Mouse (Mus musculus): ENCODE data around the gene Xrcc5. TPM values are rescaled to one million over a fixed set of nuclear protein-coding genes. Genes with fewer than 3 reads are reported as not detected.

The Xrcc5 gene
- polyA plus RNA-seq, 1 experiment: 11.4 TPM

DNA sequence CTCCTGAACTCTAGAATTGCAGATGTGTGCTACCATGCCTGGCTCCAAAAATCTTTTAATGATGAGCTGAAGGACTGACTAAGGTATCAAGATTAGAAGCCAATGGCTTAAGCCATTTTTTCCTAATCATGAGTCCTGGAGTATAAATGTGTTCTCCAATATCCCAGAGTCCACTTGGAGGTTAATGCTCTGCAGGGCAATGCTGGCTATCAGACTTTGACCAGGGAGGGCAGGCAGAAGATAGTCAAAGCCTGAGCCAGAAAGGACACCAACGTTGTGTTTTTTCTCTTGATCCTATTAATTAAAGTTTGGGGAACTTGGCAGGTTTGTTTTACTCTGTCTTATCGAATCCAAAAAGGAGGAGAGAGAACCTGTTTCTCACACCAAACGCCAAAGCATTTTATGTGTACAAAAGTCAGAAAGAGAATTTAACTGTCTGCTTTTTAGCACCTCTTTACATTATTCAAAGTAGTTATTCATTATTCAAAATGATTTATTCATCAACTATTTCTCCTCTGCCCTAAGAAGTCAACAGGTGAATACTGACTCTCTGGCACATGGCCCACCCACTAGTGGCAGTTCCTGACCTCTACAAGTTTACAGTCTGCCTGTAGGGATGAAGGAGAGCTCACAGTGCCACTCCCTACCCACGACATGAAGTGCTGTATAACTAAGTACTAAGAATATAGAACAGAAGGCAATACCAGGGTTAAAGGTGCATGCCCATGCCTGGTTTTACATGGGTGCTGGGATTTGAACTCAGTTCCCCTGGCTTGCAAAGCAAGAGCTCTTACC lies 13.2 kb upstream of the Xrcc5 start:
- TF ChIP-seq POLR2A (IDR thresholded peaks at IDR 0.05; ENCODE audit: borderline replicate concordance, extremely low read depth, insufficient read depth, insufficient read length, poor library complexity, severe bottlenecking): no peak
- TF ChIP-seq CTCF (IDR thresholded peaks at IDR 0.05; ENCODE audit: borderline replicate concordance, extremely low read depth, insufficient read depth, insufficient read length): no peak
- DNase-seq (ENCODE audit: low read depth): no peak

GRCm38 (mm10) chr1:72295746-72296145 lies 11.5 kb upstream of the Xrcc5 start:
- TF ChIP-seq CTCF (IDR thresholded peaks at IDR 0.05; ENCODE audit: borderline replicate concordance, extremely low read depth, insufficient read depth, insufficient read length) (no peak), POLR2A (IDR thresholded peaks at IDR 0.05; ENCODE audit: borderline replicate concordance, extremely low read depth, insufficient read depth, insufficient read length, poor library complexity, severe bottlenecking) (no peak)
- no peak for DNase-seq (ENCODE audit: low read depth)

DNA sequence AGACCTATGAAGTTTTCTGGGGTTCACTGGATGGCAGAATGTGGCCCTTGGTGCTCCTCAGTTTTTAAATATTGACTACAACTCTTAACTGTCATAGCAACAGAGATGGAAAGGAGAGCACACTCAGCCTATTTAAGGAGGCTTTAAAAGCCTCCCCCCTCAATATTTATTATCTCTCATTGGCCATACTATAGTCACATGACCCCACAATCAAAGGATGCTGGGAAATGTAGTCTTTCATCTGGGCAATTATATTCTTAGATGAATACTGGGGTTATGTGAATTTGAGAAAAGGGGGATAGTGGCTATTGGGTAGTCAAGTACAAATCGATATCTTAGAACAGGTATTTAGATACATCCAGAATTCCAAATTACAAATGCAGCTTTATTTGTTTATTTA lies 5.4 kb upstream of the Xrcc5 start:
- TF ChIP-seq POLR2A (IDR thresholded peaks at IDR 0.05; ENCODE audit: borderline replicate concordance, extremely low read depth, insufficient read depth, insufficient read length, poor library complexity, severe bottlenecking): no peak
- no peak for TF ChIP-seq CTCF (IDR thresholded peaks at IDR 0.05; ENCODE audit: borderline replicate concordance, extremely low read depth, insufficient read depth, insufficient read length)
- DNase-seq (ENCODE audit: low read depth): no peak

DNA sequence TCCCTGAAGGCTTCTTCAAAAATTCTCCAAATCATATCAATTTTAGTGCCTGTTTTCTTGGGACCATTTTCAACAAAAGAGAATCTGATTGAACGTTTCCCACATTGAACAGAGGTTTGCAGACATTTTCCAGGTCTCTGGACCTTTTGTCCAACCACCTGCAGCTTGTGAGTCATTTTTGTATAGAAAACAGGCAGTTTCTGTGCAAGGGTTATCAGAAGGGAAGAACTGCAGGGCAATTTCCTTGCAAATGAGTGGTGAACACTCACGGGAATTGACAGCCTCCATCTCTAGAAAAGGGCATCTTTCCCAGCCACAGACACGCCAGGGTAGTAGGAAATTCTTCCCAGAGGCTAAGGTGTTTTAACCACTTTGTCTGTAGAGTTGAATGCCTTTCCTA lies 980 bp upstream of the Xrcc5 start:
- peak; percentile 35 for DNase-seq (ENCODE audit: low read depth)
- no peak for TF ChIP-seq CTCF (IDR thresholded peaks at IDR 0.05; ENCODE audit: borderline replicate concordance, extremely low read depth, insufficient read depth, insufficient read length)
- TF ChIP-seq POLR2A (IDR thresholded peaks at IDR 0.05; ENCODE audit: borderline replicate concordance, extremely low read depth, insufficient read depth, insufficient read length, poor library complexity, severe bottlenecking): no peak

DNA sequence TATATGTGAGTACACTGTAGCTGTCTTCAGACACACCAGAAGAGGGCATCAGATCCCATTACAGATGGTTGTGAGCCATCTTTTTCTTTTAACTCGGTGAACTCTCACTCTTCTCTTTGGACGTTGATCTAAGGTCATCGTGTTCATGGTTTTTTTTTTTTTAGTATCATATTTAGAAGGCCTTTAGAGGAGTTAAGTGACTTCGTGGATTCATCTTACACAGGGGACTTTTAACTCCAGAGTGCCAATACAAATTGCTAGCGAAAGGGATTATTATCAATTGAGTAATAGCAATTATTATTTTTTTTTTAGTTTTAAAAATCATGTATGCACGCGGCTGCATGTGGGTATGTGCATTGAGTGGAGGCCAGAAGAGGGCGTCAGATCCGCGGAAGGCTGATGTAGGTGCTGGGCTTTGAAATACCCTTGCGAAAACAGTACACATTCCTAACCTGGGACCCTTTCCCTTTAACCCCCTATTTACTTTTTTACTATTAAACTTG lies 491 bp upstream of the Xrcc5 start:
- TF ChIP-seq POLR2A (IDR thresholded peaks at IDR 0.05; ENCODE audit: borderline replicate concordance, extremely low read depth, insufficient read depth, insufficient read length, poor library complexity, severe bottlenecking) (no peak), CTCF (IDR thresholded peaks at IDR 0.05; ENCODE audit: borderline replicate concordance, extremely low read depth, insufficient read depth, insufficient read length) (peak; percentile 58; the same call in 1 of the 2 replicates)
- no peak for DNase-seq (ENCODE audit: low read depth)

DNA sequence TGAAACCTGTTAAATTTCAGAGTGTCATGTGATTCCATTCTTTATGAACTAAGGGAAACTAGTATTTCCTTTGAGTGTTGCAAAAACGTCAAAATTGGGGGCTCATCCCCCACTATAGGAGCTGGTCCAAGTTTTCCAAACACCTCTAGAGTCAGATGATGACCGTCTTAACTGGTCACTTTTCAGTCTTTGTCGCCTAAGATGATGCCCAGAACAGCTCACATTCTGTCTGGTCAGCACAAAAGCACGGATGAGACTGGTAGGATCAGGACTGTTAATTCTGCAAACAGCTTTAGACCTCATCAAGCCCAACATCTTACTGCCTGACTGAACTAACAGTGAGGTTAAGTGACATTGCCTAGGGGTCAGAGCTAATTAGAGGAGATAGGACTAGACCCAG lies 1.7 kb downstream of the Xrcc5 start:
- no peak for TF ChIP-seq CTCF (IDR thresholded peaks at IDR 0.05; ENCODE audit: borderline replicate concordance, extremely low read depth, insufficient read depth, insufficient read length)
- no peak for TF ChIP-seq POLR2A (IDR thresholded peaks at IDR 0.05; ENCODE audit: borderline replicate concordance, extremely low read depth, insufficient read depth, insufficient read length, poor library complexity, severe bottlenecking)

DNA sequence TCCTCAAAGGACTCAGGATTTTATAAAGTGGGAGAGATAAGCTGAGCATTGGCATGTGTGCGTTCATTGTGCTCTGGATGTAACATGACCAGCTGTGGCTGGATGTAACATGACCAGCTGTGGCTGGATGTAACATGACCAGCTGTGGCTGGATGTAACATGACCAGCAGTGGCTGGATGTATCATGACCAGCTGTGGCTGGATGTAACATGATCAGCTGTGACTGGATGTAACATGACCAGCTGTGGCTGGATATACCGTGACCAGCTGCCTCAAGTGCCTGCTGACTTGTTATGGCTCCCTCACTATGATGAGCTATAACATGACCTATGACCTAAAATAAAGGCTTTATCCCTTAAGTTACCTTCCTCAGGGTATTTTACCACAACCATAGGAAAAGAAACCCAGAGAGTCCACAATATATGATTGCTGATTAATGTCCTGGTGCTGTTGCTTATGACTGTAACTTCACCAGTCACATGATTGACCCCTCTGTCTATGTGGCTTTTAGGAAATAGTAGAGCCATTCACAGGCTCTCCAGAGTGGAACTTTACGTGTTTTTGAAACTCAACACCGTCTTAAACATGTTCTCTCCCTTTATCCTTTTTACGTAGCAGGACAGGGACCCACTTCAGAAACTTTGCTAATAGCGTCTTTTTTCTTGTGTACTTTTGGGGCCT lies 2.7 kb downstream of the Xrcc5 start:
- TF ChIP-seq POLR2A (IDR thresholded peaks at IDR 0.05; ENCODE audit: borderline replicate concordance, extremely low read depth, insufficient read depth, insufficient read length, poor library complexity, severe bottlenecking) (no peak), CTCF (IDR thresholded peaks at IDR 0.05; ENCODE audit: borderline replicate concordance, extremely low read depth, insufficient read depth, insufficient read length) (no peak)
- DNase-seq (ENCODE audit: low read depth): no peak

More for the DNA sequence above, 1.7 kb downstream of the Xrcc5 start:
- no peak for DNase-seq (ENCODE audit: low read depth)

DNA sequence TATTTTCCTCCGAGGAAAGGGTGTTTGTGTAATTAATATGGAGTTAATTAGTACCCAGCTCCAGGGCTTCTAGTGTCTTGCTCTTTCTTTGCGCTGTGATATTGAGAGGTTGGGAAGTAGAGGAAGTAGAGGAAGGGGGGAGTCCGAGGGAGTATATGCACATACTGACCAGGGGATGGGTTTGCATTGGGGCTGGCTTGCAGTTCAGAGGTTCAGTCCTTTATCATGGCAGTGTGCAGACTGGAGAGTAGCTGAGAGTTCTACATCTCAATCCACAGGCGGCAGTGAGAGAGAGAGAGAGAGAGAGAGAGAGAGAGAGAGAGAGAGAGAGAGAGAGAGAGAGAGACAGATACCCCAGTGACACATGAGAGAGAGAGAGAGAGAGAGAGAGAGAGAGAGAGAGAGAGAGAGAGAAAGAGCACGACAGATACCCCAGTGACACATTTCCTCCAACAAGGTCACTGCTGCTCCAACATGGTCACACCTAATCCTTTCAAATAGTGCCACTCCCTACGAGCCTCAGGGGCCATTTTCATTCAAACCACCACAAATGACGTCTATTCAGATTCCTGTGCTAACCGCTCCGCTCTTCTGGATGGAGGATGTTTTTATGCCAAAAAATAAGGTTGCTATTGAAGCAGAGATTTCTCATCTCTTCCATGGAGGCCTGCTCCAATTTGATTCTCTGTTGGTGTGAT lies 5.6 kb downstream of the Xrcc5 start:
- TF ChIP-seq CTCF (IDR thresholded peaks at IDR 0.05; ENCODE audit: borderline replicate concordance, extremely low read depth, insufficient read depth, insufficient read length) (no peak), POLR2A (IDR thresholded peaks at IDR 0.05; ENCODE audit: borderline replicate concordance, extremely low read depth, insufficient read depth, insufficient read length, poor library complexity, severe bottlenecking) (no peak)

DNA sequence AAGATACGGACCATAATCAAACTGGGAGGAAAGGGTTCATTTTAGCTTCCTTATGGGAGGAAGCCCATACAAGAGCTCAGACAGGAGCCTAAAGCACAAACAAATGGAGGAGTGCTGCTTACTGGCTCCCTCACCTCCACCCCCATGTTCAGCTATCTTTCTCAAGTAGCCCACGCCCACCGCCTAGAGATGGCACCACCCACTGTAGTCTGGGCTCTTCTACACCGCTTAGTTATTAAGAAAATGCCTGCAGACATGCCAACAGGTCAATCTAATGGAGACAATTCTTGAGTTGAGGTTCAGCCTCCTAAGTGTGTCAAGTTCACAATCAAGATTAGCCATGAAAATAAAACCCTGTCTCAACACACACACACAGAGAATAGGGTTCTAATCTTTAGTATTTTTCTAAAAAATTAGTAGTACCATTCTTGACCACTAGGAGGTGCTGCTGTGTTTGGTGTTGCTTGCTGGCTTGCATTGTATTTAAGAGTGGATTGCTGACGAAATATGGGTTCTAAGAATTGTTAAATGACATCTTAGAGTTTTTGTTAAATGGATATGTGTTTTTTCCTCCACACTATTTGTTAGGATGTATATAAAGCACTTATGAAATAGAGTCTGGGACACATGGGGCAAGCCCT lies 6.3 kb downstream of the Xrcc5 start:
- peak; percentile 60; the same call in 1 of the 2 replicates for TF ChIP-seq CTCF (IDR thresholded peaks at IDR 0.05; ENCODE audit: borderline replicate concordance, extremely low read depth, insufficient read depth, insufficient read length)
- TF ChIP-seq POLR2A (IDR thresholded peaks at IDR 0.05; ENCODE audit: borderline replicate concordance, extremely low read depth, insufficient read depth, insufficient read length, poor library complexity, severe bottlenecking): no peak
- DNase-seq (ENCODE audit: low read depth): peak; percentile 68

More for the DNA sequence above, 5.6 kb downstream of the Xrcc5 start:
- DNase-seq (ENCODE audit: low read depth): no peak

DNA sequence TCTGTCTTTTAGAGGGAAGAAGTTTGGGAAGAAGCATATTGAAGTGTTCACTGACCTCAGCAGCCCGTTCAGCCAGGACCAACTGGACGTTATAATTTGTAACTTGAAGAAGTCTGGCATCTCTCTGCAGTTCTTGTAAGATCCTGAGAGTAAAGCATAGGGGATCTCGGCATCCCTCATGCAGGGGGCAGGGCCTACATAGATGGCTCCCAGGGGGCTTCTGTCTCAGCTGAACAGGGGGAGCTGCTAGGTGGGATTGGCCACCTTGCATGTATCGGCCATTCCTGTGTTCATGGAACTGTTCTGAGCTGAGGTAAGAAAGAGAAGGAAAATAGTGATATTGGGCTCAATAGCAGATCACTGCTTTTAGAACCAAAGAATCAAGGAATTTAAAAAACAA lies 8.2 kb downstream of the Xrcc5 start:
- TF ChIP-seq CTCF (IDR thresholded peaks at IDR 0.05; ENCODE audit: borderline replicate concordance, extremely low read depth, insufficient read depth, insufficient read length): no peak
- no peak for TF ChIP-seq POLR2A (IDR thresholded peaks at IDR 0.05; ENCODE audit: borderline replicate concordance, extremely low read depth, insufficient read depth, insufficient read length, poor library complexity, severe bottlenecking)
- DNase-seq (ENCODE audit: low read depth): no peak

DNA sequence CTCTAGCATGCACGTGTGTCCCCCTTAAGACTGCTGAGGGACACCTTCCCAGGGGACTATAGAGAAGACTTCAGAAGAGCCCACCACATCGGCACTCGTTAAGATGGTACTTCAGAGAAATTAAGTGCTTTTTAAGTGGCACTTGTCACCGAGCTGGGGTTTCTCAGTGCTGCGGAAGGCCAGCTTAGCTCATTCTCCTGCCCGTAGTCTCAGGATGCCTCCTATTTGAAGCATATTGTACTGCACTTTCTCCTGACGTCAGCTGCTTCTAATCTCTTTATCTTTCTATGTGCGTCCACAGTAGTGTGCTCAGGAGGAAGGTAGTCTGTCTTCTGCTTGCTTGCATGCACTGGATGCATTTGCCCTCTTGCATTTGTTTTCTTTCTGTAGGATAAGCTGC lies 9.2 kb downstream of the Xrcc5 start:
- peak; percentile 31 for DNase-seq (ENCODE audit: low read depth)
- TF ChIP-seq POLR2A (IDR thresholded peaks at IDR 0.05; ENCODE audit: borderline replicate concordance, extremely low read depth, insufficient read depth, insufficient read length, poor library complexity, severe bottlenecking): no peak

Data from brain, embryonic 14.5 days (tissue).